Mouse (Mus musculus) embryonic fibroblast, embryonic 13.5 days (primary cell): ENCODE results near the gene Fam189a1. TPM values are rescaled to one million over a fixed set of nuclear protein-coding genes. Genes with fewer than 3 reads are reported as not detected.

Experiments used
- H3K27ac ChIP-seq: 2 replicates; pipeline ENCODE4 v1.5.1; 2012; ENCODE audit warnings: low read length, control low read depth, inconsistent platforms; ENCODE audit not compliant: insufficient read depth
- H3K4me1 ChIP-seq: 2 replicates; pipeline ENCODE4 v1.6.1; 2011; ENCODE audit warnings: low read length; ENCODE audit not compliant: control insufficient read depth, insufficient read depth
- H3K4me3 ChIP-seq: 2 replicates; pipeline ENCODE4 v1.5.1; 2011; ENCODE audit warnings: mild to moderate bottlenecking, control low read depth, low read length; ENCODE audit not compliant: insufficient read depth
- CTCF ChIP-seq: IDR thresholded peaks from 2 replicates; pipeline ENCODE4 v1.5.1; 2011; ENCODE audit warnings: mild to moderate bottlenecking, control low read depth, low read length, moderate library complexity, borderline replicate concordance; ENCODE audit not compliant: insufficient read depth
- POLR2A ChIP-seq: IDR thresholded peaks from 2 replicates; pipeline ENCODE4 v1.6.1; 2011; ENCODE audit warnings: low read depth, mild to moderate bottlenecking, control low read depth, low read length, moderate library complexity
- polyA plus RNA-seq: library from polyadenylated mRNA; stranded (reverse); fragments of >200 nt; gene quantifications from 2 replicates; pipeline ENCODE4 v1.2.4, GENCODE M21; 2011; ENCODE audit warnings: low read depth; ENCODE audit not compliant: missing spikeins, insufficient read length

The Fam189a1 gene
- polyA plus RNA-seq, 1 experiment: 1.4 TPM

- Histone ChIP-seq H3K4me1 (no peaks in the 10 kb centered on the region), H3K4me3 (no peak overlapping the region), H3K27ac (no peak overlapping the region)
- TF ChIP-seq CTCF (no peak), POLR2A (no peak)
These were observed 51.3 kb downstream of the Fam189a1 start for GRCm38 (mm10) chr7:65105097-65105467.

- Histone ChIP-seq H3K4me1 (no peaks in the 10 kb centered on the region), H3K4me3 (no peak overlapping the region), H3K27ac (no peak overlapping the region)
- no peak for TF ChIP-seq POLR2A
These were observed 51.9 kb downstream of the Fam189a1 start for GRCm38 (mm10) chr7:65104207-65105096.

GRCm38 (mm10) chr7:65101661-65102060 lies 54.7 kb downstream of the Fam189a1 start:
- no peaks in the 10 kb centered on the region for H3K4me1 ChIP-seq
- TF ChIP-seq POLR2A: no peak
- no peak for TF ChIP-seq CTCF
- no peak overlapping the region for H3K27ac ChIP-seq
- no peak overlapping the region for H3K4me3 ChIP-seq

GRCm38 (mm10) chr7:65097708-65098107 lies 58.7 kb downstream of the Fam189a1 start:
- H3K27ac ChIP-seq: no peak overlapping the region
- H3K4me3 ChIP-seq: no peak overlapping the region
- TF ChIP-seq CTCF (no peak), POLR2A (no peak)
- no peaks in the 10 kb centered on the region for H3K4me1 ChIP-seq

GRCm38 (mm10) chr7:65095631-65096107 lies 60.7 kb downstream of the Fam189a1 start:
- H3K4me3 ChIP-seq: no peak overlapping the region
- TF ChIP-seq POLR2A (no peak), CTCF (no peak)

GRCm38 (mm10) chr7:65093314-65093713 lies 63.1 kb downstream of the Fam189a1 start:
- TF ChIP-seq POLR2A: no peak
- no peak for TF ChIP-seq CTCF
- no peak overlapping the region for H3K4me3 ChIP-seq
- H3K27ac ChIP-seq: no peak overlapping the region
- no peaks in the 10 kb centered on the region for H3K4me1 ChIP-seq

More at GRCm38 (mm10) chr7:65095631-65096107, 60.7 kb downstream of the Fam189a1 start:
- Histone ChIP-seq H3K4me1 (no peaks in the 10 kb centered on the region), H3K27ac (no peak overlapping the region)

GRCm38 (mm10) chr7:65091486-65091885 lies 64.9 kb downstream of the Fam189a1 start:
- Histone ChIP-seq H3K4me1 (no peaks in the 10 kb centered on the region), H3K27ac (no peak overlapping the region), H3K4me3 (no peak overlapping the region)
- no peak for TF ChIP-seq CTCF
- no peak for TF ChIP-seq POLR2A

- no peaks in the 10 kb centered on the region for H3K4me1 ChIP-seq
- no peak overlapping the region for H3K4me3 ChIP-seq
- TF ChIP-seq POLR2A (no peak), CTCF (no peak)
- H3K27ac ChIP-seq: no peak overlapping the region
These were observed 70.4 kb downstream of the Fam189a1 start for GRCm38 (mm10) chr7:65085972-65086371.

- Histone ChIP-seq H3K27ac (no peak overlapping the region), H3K4me3 (no peak overlapping the region), H3K4me1 (no peaks in the 10 kb centered on the region)
- TF ChIP-seq CTCF (no peak), POLR2A (no peak)
These were observed 73.6 kb downstream of the Fam189a1 start for GRCm38 (mm10) chr7:65082778-65083091.

GRCm38 (mm10) chr7:65081979-65082777 lies 74.2 kb downstream of the Fam189a1 start:
- TF ChIP-seq CTCF: no peak
- TF ChIP-seq POLR2A: no peak
- no peak overlapping the region for H3K4me3 ChIP-seq
- H3K27ac ChIP-seq: no peak overlapping the region
- H3K4me1 ChIP-seq: no peaks in the 10 kb centered on the region
